Mouse (Mus musculus): ENCODE data around the gene Gal3st2b. TPM values are rescaled to one million over a fixed set of nuclear protein-coding genes. Genes with fewer than 3 reads are reported as not detected.

Gene Gal3st2b
- polyA plus RNA-seq (2017; shearing (Covaris generic)), result 0.17 TPM

DNA sequence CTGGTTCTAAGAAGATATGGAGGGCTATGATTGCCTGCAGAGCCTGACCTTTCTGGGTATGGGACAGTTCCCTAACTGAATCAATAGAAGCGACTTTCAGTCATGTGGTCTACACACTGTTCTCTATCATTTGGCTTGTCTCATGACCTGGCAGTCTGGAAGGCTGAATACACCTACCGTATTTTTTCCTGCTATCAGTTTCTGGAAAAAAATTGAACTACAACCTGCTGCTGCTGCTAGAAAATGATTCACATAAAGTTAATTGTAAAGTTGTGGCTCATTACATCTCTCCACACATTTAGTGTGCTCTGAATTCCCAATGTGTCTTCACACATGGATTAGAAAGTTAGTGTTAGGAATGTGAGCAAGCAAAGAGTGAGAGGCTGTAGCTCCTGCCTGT, at the start of gene Gal3st2b:
Gene Gal3st2b, plus strand, starts transcription at position 301 of the 400 bp plus-strand sequence.

DNA sequence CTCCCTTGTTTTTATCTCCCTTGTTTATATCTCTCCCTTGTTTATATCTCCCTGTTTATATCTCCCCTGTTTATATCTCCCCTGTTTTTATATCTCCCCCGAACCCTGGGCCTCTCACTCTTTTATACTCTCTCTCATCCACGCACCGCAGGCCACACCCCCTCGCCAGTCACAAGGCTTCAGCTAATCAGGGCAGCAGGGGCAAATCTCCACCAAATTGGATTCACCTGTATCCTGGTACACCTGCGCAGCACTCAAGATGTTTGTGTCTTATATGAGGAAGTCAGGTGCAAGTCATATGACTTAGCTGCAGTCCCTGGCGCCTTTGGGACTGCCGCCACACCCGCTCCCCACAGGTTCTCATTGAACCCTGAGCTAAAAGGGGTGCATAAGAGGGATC, 72.1 kb downstream of the Gal3st2b start, which contains the start of gene Gal3st2c:
Gene Gal3st2c, plus strand, starts transcription at position 301 of the 400 bp plus-strand sequence.

Other genes starting within 250 kb of the Gal3st2b start
- gene Bok, start 232.7 kb upstream of the Gal3st2b start, polyA plus RNA-seq (2017; shearing (Covaris generic)), result not detected
- gene Atg4b, start 166.8 kb upstream of the Gal3st2b start, polyA plus RNA-seq (2017; shearing (Covaris generic)), result 127 TPM
- 20.2 TPM for gene Thap4, start 163.4 kb upstream of the Gal3st2b start, polyA plus RNA-seq (2017; shearing (Covaris generic))
- 149 TPM for gene Dtymk, start 116.4 kb upstream of the Gal3st2b start, polyA plus RNA-seq (2017; shearing (Covaris generic))
- 39.5 TPM for gene Ing5, start 114.3 kb upstream of the Gal3st2b start, polyA plus RNA-seq (2017; shearing (Covaris generic))
- gene D2hgdh, start 93.4 kb upstream of the Gal3st2b start, polyA plus RNA-seq (2017; shearing (Covaris generic)), result 33.9 TPM
- not detected for gene Gal3st2, start 57.0 kb upstream of the Gal3st2b start, polyA plus RNA-seq (2017; shearing (Covaris generic))
- 0.06 TPM for gene Gal3st2c, start 72.2 kb downstream of the Gal3st2b start, polyA plus RNA-seq (2017; shearing (Covaris generic))
- gene Neu4, start 102.1 kb downstream of the Gal3st2b start, polyA plus RNA-seq (2017; shearing (Covaris generic)), result not detected
- gene Pdcd1, start 134.2 kb downstream of the Gal3st2b start, polyA plus RNA-seq (2017; shearing (Covaris generic)), result 273 TPM

Data from inflammation-experienced regulatory T-cells, adult 16 weeks (primary cell).